Mouse (Mus musculus): ENCODE measurements around the gene Zc3h7b. TPM values are rescaled to one million over a fixed set of nuclear protein-coding genes. Genes with fewer than 3 reads are reported as not detected.

Gene Zc3h7b
- polyA plus RNA-seq, 1 experiment from 2014 or later, result 46.2 TPM

GRCm38 (mm10) chr15:81787525-81787924, 42.7 kb downstream of the Zc3h7b start:
- WGBS, result 93% methylated on average over 13 of the region's 13 CpGs
- H3K36me3 ChIP-seq (ENCODE audit: control insufficient read depth, insufficient read depth, low read length), result peaks cover 57% of the 10 kb centered on the region

GRCm38 (mm10) chr15:81792444-81792843, 47.6 kb downstream of the Zc3h7b start:
- Histone ChIP-seq H3K27ac (ENCODE audit: low read length) (no peak overlapping the region), H3K27me3 (ENCODE audit: control insufficient read depth, insufficient read depth, low read length) (no peaks in the 10 kb centered on the region), H3K36me3 (ENCODE audit: control insufficient read depth, insufficient read depth, low read length) (peaks cover 33% of the 10 kb centered on the region), H3K4me1 (ENCODE audit: control insufficient read depth, insufficient read depth, low read length) (no peaks in the 10 kb centered on the region), H3K9ac (replicated peaks; ENCODE audit: low read depth, low read length) (no peak overlapping the region), H3K4me3 (ENCODE audit: low read depth, low read length) (no peak overlapping the region), H3K9me3 (ENCODE audit: control insufficient read depth, low read depth, low read length) (no peaks in the 10 kb centered on the region), H3K4me2 (replicated peaks; ENCODE audit: low read depth, low read length) (no peak overlapping the region)
- ATAC-seq (ENCODE audit: insufficient number of reproducible peaks, insufficient read depth, low FRiP score, low read depth), result no peak
- 94% methylated on average over 9 of the region's 9 CpGs for WGBS

More at GRCm38 (mm10) chr15:81787525-81787924, 42.7 kb downstream of the Zc3h7b start:
- Histone ChIP-seq H3K9me3 (ENCODE audit: control insufficient read depth, low read depth, low read length) (no peaks in the 10 kb centered on the region; the same call in 1 of the 2 replicates), H3K9ac (replicated peaks; ENCODE audit: low read depth, low read length) (no peak overlapping the region), H3K4me2 (replicated peaks; ENCODE audit: low read depth, low read length) (no peak overlapping the region), H3K4me3 (ENCODE audit: low read depth, low read length) (no peak overlapping the region), H3K4me1 (ENCODE audit: control insufficient read depth, insufficient read depth, low read length) (no peaks in the 10 kb centered on the region), H3K27ac (ENCODE audit: low read length) (no peak overlapping the region), H3K27me3 (ENCODE audit: control insufficient read depth, insufficient read depth, low read length) (no peaks in the 10 kb centered on the region)
- ATAC-seq (ENCODE audit: insufficient number of reproducible peaks, insufficient read depth, low FRiP score, low read depth), result no peak

- WGBS, result 78% methylated on average over 3 of the region's 3 CpGs
- Histone ChIP-seq H3K9ac (replicated peaks; ENCODE audit: low read depth, low read length) (no peak overlapping the region), H3K4me2 (replicated peaks; ENCODE audit: low read depth, low read length) (no peak overlapping the region), H3K27ac (ENCODE audit: low read length) (no peak overlapping the region), H3K9me3 (ENCODE audit: control insufficient read depth, low read depth, low read length) (no peaks in the 10 kb centered on the region), H3K27me3 (ENCODE audit: control insufficient read depth, insufficient read depth, low read length) (no peaks in the 10 kb centered on the region), H3K4me1 (ENCODE audit: control insufficient read depth, insufficient read depth, low read length) (no peaks in the 10 kb centered on the region), H3K4me3 (ENCODE audit: low read depth, low read length) (no peak overlapping the region), H3K36me3 (ENCODE audit: control insufficient read depth, insufficient read depth, low read length) (peaks cover 23% of the 10 kb centered on the region)
- no peak for ATAC-seq (ENCODE audit: insufficient number of reproducible peaks, insufficient read depth, low FRiP score, low read depth)
Observed at GRCm38 (mm10) chr15:81796228-81796627, 51.4 kb downstream of the Zc3h7b start.

GRCm38 (mm10) chr15:81797861-81798260, 53.0 kb downstream of the Zc3h7b start:
- 81% methylated on average over 6 of the region's 6 CpGs for WGBS
- H3K27ac ChIP-seq (ENCODE audit: low read length), result no peak overlapping the region
- no peak overlapping the region for H3K4me2 ChIP-seq (replicated peaks; ENCODE audit: low read depth, low read length)
- no peak overlapping the region for H3K4me3 ChIP-seq (ENCODE audit: low read depth, low read length)
- no peak for ATAC-seq (ENCODE audit: insufficient number of reproducible peaks, insufficient read depth, low FRiP score, low read depth)
- no peak overlapping the region for H3K9ac ChIP-seq (replicated peaks; ENCODE audit: low read depth, low read length)
- no peaks in the 10 kb centered on the region for H3K27me3 ChIP-seq (ENCODE audit: control insufficient read depth, insufficient read depth, low read length)
- no peaks in the 10 kb centered on the region for H3K9me3 ChIP-seq (ENCODE audit: control insufficient read depth, low read depth, low read length)
- H3K4me1 ChIP-seq (ENCODE audit: control insufficient read depth, insufficient read depth, low read length), result peaks cover 2% of the 10 kb centered on the region; the same call in 1 of the 2 replicates
- peaks cover 7% of the 10 kb centered on the region for H3K36me3 ChIP-seq (ENCODE audit: control insufficient read depth, insufficient read depth, low read length)

GRCm38 (mm10) chr15:81798421-81798820, 53.6 kb downstream of the Zc3h7b start:
- H3K27me3 ChIP-seq (ENCODE audit: control insufficient read depth, insufficient read depth, low read length), result no peaks in the 10 kb centered on the region

GRCm38 (mm10) chr15:81800391-81800790, 55.5 kb downstream of the Zc3h7b start:
- Histone ChIP-seq H3K9ac (replicated peaks; ENCODE audit: low read depth, low read length) (no peak overlapping the region), H3K9me3 (ENCODE audit: control insufficient read depth, low read depth, low read length) (no peaks in the 10 kb centered on the region), H3K36me3 (ENCODE audit: control insufficient read depth, insufficient read depth, low read length) (no peaks in the 10 kb centered on the region; the same call in 1 of the 2 replicates), H3K4me2 (replicated peaks; ENCODE audit: low read depth, low read length) (no peak overlapping the region), H3K4me3 (ENCODE audit: low read depth, low read length) (no peak overlapping the region), H3K27me3 (ENCODE audit: control insufficient read depth, insufficient read depth, low read length) (no peaks in the 10 kb centered on the region), H3K27ac (ENCODE audit: low read length) (no peak overlapping the region), H3K4me1 (ENCODE audit: control insufficient read depth, insufficient read depth, low read length) (peaks cover 10% of the 10 kb centered on the region)
- no peak for ATAC-seq (ENCODE audit: insufficient number of reproducible peaks, insufficient read depth, low FRiP score, low read depth)
- WGBS, result 72% methylated on average over 3 of the region's 3 CpGs

More at GRCm38 (mm10) chr15:81798421-81798820, 53.6 kb downstream of the Zc3h7b start:
- no peak overlapping the region for H3K4me3 ChIP-seq (ENCODE audit: low read depth, low read length)
- no peak overlapping the region for H3K9ac ChIP-seq (replicated peaks; ENCODE audit: low read depth, low read length)
- 90% methylated on average over 4 of the region's 4 CpGs for WGBS
- H3K4me2 ChIP-seq (replicated peaks; ENCODE audit: low read depth, low read length), result no peak overlapping the region
- H3K9me3 ChIP-seq (ENCODE audit: control insufficient read depth, low read depth, low read length), result no peaks in the 10 kb centered on the region
- peaks cover 5% of the 10 kb centered on the region for H3K36me3 ChIP-seq (ENCODE audit: control insufficient read depth, insufficient read depth, low read length)
- ATAC-seq (ENCODE audit: insufficient number of reproducible peaks, insufficient read depth, low FRiP score, low read depth), result no peak
- peaks cover 6% of the 10 kb centered on the region for H3K4me1 ChIP-seq (ENCODE audit: control insufficient read depth, insufficient read depth, low read length)
- H3K27ac ChIP-seq (ENCODE audit: low read length), result no peak overlapping the region

- H3K9me3 ChIP-seq (ENCODE audit: control insufficient read depth, low read depth, low read length), result no peaks in the 10 kb centered on the region
- H3K4me3 ChIP-seq (ENCODE audit: low read depth, low read length), result peak within 1 kb of the TSS; percentile 31
- ATAC-seq (ENCODE audit: insufficient number of reproducible peaks, insufficient read depth, low FRiP score, low read depth), result peak; percentile 98
- peak within 1 kb of the TSS; percentile 4; the same call in 1 of the 2 replicates for H3K9ac ChIP-seq (replicated peaks; ENCODE audit: low read depth, low read length)
- WGBS, result 18% methylated on average over 19 of the region's 19 CpGs
- peak within 1 kb of the TSS; percentile 52 for H3K4me2 ChIP-seq (replicated peaks; ENCODE audit: low read depth, low read length)
- H3K4me1 ChIP-seq (ENCODE audit: control insufficient read depth, insufficient read depth, low read length), result peaks cover 12% of the 10 kb centered on the region
- H3K27ac ChIP-seq (ENCODE audit: low read length), result peak within 1 kb of the TSS; percentile 71
- no peaks in the 10 kb centered on the region; the same call in 1 of the 2 replicates for H3K36me3 ChIP-seq (ENCODE audit: control insufficient read depth, insufficient read depth, low read length)
- H3K27me3 ChIP-seq (ENCODE audit: control insufficient read depth, insufficient read depth, low read length), result no peaks in the 10 kb centered on the region
Observed at GRCm38 (mm10) chr15:81802001-81802890, 57.4 kb downstream of the Zc3h7b start, which contains the start of gene Tef. Gene Tef, plus strand, starts transcription at chr15:81802421.

- Histone ChIP-seq H3K4me2 (replicated peaks; ENCODE audit: low read depth, low read length) (peak overlapping the region; percentile 52), H3K27me3 (ENCODE audit: control insufficient read depth, insufficient read depth, low read length) (no peaks in the 10 kb centered on the region), H3K4me1 (ENCODE audit: control insufficient read depth, insufficient read depth, low read length) (peaks cover 12% of the 10 kb centered on the region), H3K9ac (replicated peaks; ENCODE audit: low read depth, low read length) (peak overlapping the region; percentile 4; the same call in 1 of the 2 replicates), H3K4me3 (ENCODE audit: low read depth, low read length) (peak overlapping the region; percentile 31), H3K9me3 (ENCODE audit: control insufficient read depth, low read depth, low read length) (no peaks in the 10 kb centered on the region), H3K27ac (ENCODE audit: low read length) (peak overlapping the region; percentile 50; the same call in 1 of the 2 replicates), H3K36me3 (ENCODE audit: control insufficient read depth, insufficient read depth, low read length) (no peaks in the 10 kb centered on the region; the same call in 1 of the 2 replicates)
- ATAC-seq (ENCODE audit: insufficient number of reproducible peaks, insufficient read depth, low FRiP score, low read depth), result peak; percentile 24; the same call in 1 of the 2 replicates
- 12% methylated on average over 8 of the region's 8 CpGs for WGBS
Observed at GRCm38 (mm10) chr15:81802941-81803351, 58.1 kb downstream of the Zc3h7b start.

Measured in stomach, embryonic 14.5 days (tissue).